Mouse (Mus musculus) kidney, embryonic 16.5 days (tissue): ENCODE measurements around the gene Gm13285. TPM values are rescaled to one million over a fixed set of nuclear protein-coding genes. Genes with fewer than 3 reads are reported as not detected.
"Not testable (repeated sequence)": the region's sequence is repeated elsewhere in the genome, so short reads cannot be mapped to it uniquely, and the experiment has no call there.

Experiments used
- ATAC-seq: fragments of 200-750 bp; cut with Nextera tagmentation; 2 replicates; pipeline ENCODE4 v1.8.0; 2017; ENCODE audit warnings: moderate TSS enrichment; ENCODE audit not compliant: low FRiP score, low TSS enrichment
- H3K27ac ChIP-seq: fragments of 300-500 bp; sonication (generic); 2 replicates; pipeline ENCODE4 v1.5.1; 2014; ENCODE audit warnings: low read length
- H3K27me3 ChIP-seq: fragments of 300-500 bp; sonication (generic); 2 replicates; pipeline ENCODE4 v1.6.1; 2014; ENCODE audit warnings: low read length, control low read depth, mixed read lengths; ENCODE audit not compliant: insufficient read depth
- H3K36me3 ChIP-seq: fragments of 300-500 bp; sonication (generic); 2 replicates; pipeline ENCODE4 v1.6.1; 2014; ENCODE audit warnings: low read length, control low read depth, mixed read lengths; ENCODE audit not compliant: insufficient read depth
- H3K4me1 ChIP-seq: fragments of 300-500 bp; sonication (generic); 2 replicates; pipeline ENCODE4 v1.6.1; 2014; ENCODE audit warnings: low read length, control low read depth, mixed read lengths; ENCODE audit not compliant: insufficient read depth
- H3K4me2 ChIP-seq: fragments of 300-500 bp; sonication (generic); replicated peaks from 2 replicates; pipeline ENCODE4 v1.6.1; 2014; ENCODE audit warnings: low read depth, low read length
- H3K4me3 ChIP-seq: fragments of 300-500 bp; sonication (generic); 2 replicates; pipeline ENCODE4 v1.5.1; 2014; ENCODE audit warnings: mild to moderate bottlenecking, low read length
- H3K9ac ChIP-seq: fragments of 300-500 bp; sonication (generic); replicated peaks from 2 replicates; pipeline ENCODE4 v1.6.1; 2014; ENCODE audit warnings: low read length
- H3K9me3 ChIP-seq: fragments of 300-500 bp; sonication (generic); 2 replicates; pipeline ENCODE4 v1.6.1; 2016; ENCODE audit warnings: low read length, control low read depth
- WGBS: fragments of 180-500 bp; shearing (Covaris S2); extraction: QIAGEN DNeasy Blood & Tissue Kit; methylation state at CpG from one replicate; pipeline ENCODE4 v1.1.7; 2014; 5-methylcytosine and 5-hydroxymethylcytosine counted together
- polyA plus RNA-seq: library from polyadenylated mRNA; unstranded; fragments of >200 nt; fragmentation: Nextera tagmentation; extraction: Ambion mirVana; gene quantifications from 2 replicates; pipeline ENCODE4 v1.2.1, GENCODE M21; 2015

The Gm13285 gene
- polyA plus RNA-seq, 1 experiment from 2014 or later: 1.8 TPM

DNA sequence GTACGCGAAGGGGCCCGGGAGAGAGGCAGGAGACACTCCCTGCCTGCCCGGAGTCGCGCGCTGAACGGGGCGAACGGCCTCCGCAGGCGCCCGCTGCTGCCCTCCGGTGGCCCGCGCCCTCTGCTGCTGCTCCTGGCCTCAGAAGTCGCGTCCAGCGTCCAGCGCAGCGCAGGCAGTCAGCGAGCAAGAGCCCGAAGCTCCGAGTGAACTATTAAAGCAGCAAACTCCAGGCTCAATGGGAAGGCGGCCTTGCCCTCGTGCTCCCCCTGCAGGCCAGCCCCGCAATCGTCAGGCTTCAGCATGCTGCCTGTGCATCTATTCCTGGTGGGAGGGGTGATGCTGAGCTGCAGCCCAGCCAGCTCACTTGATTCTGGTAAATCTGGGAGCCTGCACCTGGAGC lies 8.2 kb upstream of the Gm13285 start, which contains the start of gene Gm13278:
Gene Gm13278, plus strand, starts transcription at position 301 of the 400 bp plus-strand sequence.
- not testable (repeated sequence) for ATAC-seq, H3K27me3 ChIP-seq, H3K4me3 ChIP-seq, H3K36me3 ChIP-seq, H3K4me1 ChIP-seq, H3K4me2 ChIP-seq, H3K9ac ChIP-seq, H3K9me3 ChIP-seq, H3K27ac ChIP-seq
- no CpG with 5 or more reads among the region's 28 CpGs for WGBS

DNA sequence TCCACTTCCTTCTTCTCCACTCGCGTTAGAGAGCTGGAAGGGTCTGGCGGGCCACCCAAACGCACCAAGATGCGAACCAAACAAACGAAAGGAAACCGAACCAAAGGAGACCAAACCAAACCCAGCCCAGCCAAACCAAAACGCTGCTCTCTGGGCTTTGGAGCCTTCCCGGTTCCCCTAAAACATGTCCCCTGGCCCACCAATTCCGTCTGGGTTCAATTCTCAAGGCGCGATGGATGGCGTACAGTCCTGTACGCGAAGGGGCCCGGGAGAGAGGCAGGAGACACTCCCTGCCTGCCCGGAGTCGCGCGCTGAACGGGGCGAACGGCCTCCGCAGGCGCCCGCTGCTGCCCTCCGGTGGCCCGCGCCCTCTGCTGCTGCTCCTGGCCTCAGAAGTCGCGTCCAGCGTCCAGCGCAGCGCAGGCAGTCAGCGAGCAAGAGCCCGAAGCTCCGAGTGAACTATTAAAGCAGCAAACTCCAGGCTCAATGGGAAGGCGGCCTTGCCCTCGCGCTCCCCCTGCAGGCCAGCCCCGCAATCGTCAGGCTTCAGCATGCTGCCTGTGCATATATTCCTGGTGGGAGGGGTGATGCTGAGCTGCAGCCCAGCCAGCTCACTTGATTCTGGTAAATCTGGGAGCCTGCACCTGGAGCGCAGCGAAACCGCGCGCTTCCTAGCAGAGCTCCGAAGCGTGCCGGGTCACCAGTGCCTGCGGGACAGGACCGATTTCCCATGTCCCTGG lies 5.4 kb upstream of the Gm13285 start, which contains the start of gene Gm13275:
Gene Gm13275, plus strand, starts transcription at position 552 of the 740 bp plus-strand sequence.
- not testable (repeated sequence) for ATAC-seq, H3K9ac ChIP-seq, H3K9me3 ChIP-seq, H3K36me3 ChIP-seq, H3K4me1 ChIP-seq, H3K4me2 ChIP-seq, H3K27ac ChIP-seq, H3K27me3 ChIP-seq, H3K4me3 ChIP-seq
- 0% methylated on average over 10 of the region's 52 CpGs for WGBS

DNA sequence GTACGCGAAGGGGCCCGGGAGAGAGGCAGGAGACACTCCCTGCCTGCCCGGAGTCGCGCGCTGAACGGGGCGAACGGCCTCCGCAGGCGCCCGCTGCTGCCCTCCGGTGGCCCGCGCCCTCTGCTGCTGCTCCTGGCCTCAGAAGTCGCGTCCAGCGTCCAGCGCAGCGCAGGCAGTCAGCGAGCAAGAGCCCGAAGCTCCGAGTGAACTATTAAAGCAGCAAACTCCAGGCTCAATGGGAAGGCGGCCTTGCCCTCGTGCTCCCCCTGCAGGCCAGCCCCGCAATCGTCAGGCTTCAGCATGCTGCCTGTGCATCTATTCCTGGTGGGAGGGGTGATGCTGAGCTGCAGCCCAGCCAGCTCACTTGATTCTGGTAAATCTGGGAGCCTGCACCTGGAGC lies 2.4 kb upstream of the Gm13285 start, which contains the start of gene Gm13279:
Gene Gm13279, plus strand, starts transcription at position 301 of the 400 bp plus-strand sequence.
- H3K4me1 ChIP-seq, H3K4me3 ChIP-seq, H3K9me3 ChIP-seq, H3K9ac ChIP-seq, H3K4me2 ChIP-seq, H3K36me3 ChIP-seq, H3K27me3 ChIP-seq, ATAC-seq, H3K27ac ChIP-seq: not testable (repeated sequence)
- no CpG with 5 or more reads among the region's 28 CpGs for WGBS

DNA sequence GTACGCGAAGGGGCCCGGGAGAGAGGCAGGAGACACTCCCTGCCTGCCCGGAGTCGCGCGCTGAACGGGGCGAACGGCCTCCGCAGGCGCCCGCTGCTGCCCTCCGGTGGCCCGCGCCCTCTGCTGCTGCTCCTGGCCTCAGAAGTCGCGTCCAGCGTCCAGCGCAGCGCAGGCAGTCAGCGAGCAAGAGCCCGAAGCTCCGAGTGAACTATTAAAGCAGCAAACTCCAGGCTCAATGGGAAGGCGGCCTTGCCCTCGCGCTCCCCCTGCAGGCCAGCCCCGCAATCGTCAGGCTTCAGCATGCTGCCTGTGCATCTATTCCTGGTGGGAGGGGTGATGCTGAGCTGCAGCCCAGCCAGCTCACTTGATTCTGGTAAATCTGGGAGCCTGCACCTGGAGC lies 3.5 kb downstream of the Gm13285 start, which contains the start of gene Gm13287:
Gene Gm13287, plus strand, starts transcription at position 301 of the 400 bp plus-strand sequence.
- WGBS: no CpG with 5 or more reads among the region's 29 CpGs
- not testable (repeated sequence) for ATAC-seq, H3K4me3 ChIP-seq, H3K36me3 ChIP-seq, H3K4me1 ChIP-seq, H3K27me3 ChIP-seq, H3K4me2 ChIP-seq, H3K27ac ChIP-seq, H3K9ac ChIP-seq, H3K9me3 ChIP-seq

DNA sequence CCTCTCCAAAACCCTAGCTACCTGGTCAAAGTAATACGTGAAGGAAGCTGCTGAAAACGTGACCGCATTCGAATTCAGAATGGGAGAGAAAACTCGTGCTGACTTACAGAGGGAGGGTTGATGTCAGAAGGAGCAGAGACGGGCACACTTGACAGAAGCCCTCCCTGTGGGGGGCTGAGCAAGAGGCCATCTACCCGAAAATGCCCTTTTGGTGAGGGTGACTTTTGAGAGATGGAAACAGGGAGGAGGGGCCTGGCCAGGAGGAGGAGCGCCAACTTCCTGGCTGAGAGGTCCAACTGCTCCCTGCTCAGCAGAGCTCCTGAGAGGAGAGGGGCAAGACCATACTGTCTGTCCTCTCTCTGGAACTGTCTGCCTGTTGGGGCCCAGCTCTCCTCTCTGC lies 5.8 kb downstream of the Gm13285 start, which contains the start of gene Gm13288:
Gene Gm13288, plus strand, starts transcription at position 301 of the 400 bp plus-strand sequence.
- H3K4me1 ChIP-seq, H3K9me3 ChIP-seq, H3K27me3 ChIP-seq, H3K9ac ChIP-seq, H3K27ac ChIP-seq, H3K4me2 ChIP-seq, H3K36me3 ChIP-seq, ATAC-seq: not testable (repeated sequence)
- WGBS: no CpG with 5 or more reads among the region's 8 CpGs
- 0 out of 2 replicates have a peak within 1 kb of the TSS, but pooled peaks have one; percentile 21 for H3K4me3 ChIP-seq

DNA sequence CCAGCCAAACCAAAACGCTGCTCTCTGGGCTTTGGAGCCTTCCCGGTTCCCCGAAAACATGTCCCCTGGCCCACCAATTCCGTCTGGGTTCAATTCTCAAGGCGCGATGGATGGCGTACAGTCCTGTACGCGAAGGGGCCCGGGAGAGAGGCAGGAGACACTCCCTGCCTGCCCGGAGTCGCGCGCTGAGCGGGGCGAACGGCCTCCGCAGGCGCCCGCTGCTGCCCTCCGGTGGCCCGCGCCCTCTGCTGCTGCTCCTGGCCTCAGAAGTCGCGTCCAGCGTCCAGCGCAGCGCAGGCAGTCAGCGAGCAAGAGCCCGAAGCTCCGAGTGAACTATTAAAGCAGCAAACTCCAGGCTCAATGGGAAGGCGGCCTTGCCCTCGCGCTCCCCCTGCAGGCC lies 6.3 kb downstream of the Gm13285 start:
- not testable (repeated sequence) for H3K27ac ChIP-seq, H3K9ac ChIP-seq, H3K4me1 ChIP-seq, H3K9me3 ChIP-seq, H3K36me3 ChIP-seq, H3K27me3 ChIP-seq, ATAC-seq, H3K4me2 ChIP-seq
- 0% methylated on average over 8 of the region's 34 CpGs for WGBS
- 0 out of 2 replicates have a peak overlapping the region, but pooled peaks have one; percentile 21 for H3K4me3 ChIP-seq

DNA sequence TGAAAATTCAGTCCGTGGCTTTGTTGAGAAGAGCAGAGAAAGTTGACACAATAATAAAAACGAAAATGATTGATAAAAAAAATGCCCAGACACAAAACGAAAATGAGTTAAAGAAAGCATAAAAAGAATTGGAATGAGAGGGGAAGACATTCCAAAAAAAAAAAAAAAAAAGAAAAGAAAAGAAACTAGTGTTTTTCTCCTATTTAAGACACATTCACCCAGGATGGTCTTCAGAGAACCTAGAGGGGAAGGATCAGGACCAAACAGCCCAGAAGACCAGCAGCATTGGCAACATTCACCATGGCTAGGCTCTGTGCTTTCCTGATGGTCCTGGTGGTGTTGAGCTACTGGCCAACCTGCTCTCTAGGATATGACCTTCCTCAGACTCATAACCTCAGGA lies 16.5 kb downstream of the Gm13285 start, which contains the start of gene Ifna7:
Gene Ifna7, plus strand, starts transcription at position 301 of the 400 bp plus-strand sequence.
- Histone ChIP-seq H3K9ac (no peak within 1 kb of the TSS), H3K4me3 (no peak within 1 kb of the TSS), H3K4me1 (no peaks in the 10 kb centered on the region), H3K36me3 (no peaks in the 10 kb centered on the region), H3K27me3 (no peaks in the 10 kb centered on the region), H3K27ac (no peak within 1 kb of the TSS), H3K4me2 (no peak within 1 kb of the TSS), H3K9me3 (no peaks in the 10 kb centered on the region)
- ATAC-seq: no peak
- WGBS: 55% methylated on average over 3 of the region's 3 CpGs

DNA sequence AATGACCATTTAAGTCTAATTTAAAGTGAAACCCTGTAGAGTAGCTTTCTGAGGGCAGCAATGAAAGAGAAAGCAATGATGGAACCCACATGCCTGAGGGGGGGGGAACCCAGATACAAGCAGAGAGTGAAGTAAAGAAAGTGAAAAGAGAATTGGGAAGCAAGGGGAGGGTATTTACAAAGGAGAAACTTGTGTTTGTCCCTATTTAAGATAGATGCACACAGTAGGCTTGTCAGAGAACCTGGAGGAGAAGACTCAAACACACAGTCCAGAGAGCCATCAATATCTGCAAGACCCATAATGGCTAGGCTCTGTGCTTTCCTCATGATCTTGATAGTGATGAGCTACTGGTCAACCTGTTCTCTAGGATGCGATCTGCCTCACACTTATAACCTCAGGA lies 20.2 kb downstream of the Gm13285 start, which contains the start of gene Ifna11:
Gene Ifna11, plus strand, starts transcription at position 301 of the 400 bp plus-strand sequence.
- Histone ChIP-seq H3K4me2 (no peak within 1 kb of the TSS), H3K27ac (no peak within 1 kb of the TSS), H3K4me1 (no peaks in the 10 kb centered on the region), H3K36me3 (no peaks in the 10 kb centered on the region), H3K4me3 (no peak within 1 kb of the TSS), H3K27me3 (no peaks in the 10 kb centered on the region), H3K9me3 (no peaks in the 10 kb centered on the region), H3K9ac (no peak within 1 kb of the TSS)
- 75% methylated on average over 1 of the region's 1 CpGs for WGBS
- ATAC-seq: no peak

DNA sequence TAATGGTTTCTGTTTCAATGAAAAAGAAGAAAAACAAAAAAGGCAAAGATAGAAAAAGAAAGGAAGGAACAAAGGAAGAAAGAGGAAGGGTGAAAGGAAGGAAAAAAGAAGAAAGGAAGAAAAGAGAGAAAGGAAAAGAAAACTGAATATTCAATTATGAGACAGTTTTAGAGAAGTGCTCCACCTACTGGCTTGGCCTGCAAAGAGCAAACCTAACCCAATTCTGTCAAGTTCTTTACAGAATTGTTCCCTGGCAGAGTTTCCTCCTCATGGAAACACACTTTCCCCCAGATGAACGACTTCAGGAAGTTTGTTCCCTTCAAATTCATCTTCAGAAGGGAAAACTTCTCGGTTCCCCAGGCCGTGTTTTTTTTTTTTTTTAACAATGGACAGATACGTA lies 23.5 kb downstream of the Gm13285 start:
- Histone ChIP-seq H3K4me3 (no peak overlapping the region), H3K4me2 (no peak overlapping the region), H3K27ac (no peak overlapping the region), H3K27me3 (no peaks in the 10 kb centered on the region), H3K9ac (no peak overlapping the region), H3K4me1 (no peaks in the 10 kb centered on the region), H3K36me3 (no peaks in the 10 kb centered on the region), H3K9me3 (no peaks in the 10 kb centered on the region)
- no peak for ATAC-seq
- 22% methylated on average over 4 of the region's 4 CpGs for WGBS

DNA sequence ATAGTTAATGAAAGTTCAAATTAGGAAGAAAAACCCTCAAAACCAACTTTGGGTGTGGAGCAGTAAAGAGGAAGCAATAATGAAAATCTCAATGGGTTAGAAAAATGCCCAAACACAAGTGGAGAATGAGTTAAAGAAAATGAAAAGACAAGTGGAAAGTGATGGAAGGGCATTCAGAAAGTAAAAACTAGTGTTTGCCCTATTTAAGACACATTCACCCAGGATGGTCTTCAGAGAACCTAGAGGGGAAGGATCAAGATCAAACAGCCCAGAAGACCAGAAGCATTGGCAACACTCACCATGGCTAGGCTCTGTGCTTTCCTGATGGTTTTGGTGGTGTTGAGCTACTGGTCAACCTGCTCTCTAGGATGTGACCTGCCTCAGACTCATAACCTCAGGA lies 27.7 kb downstream of the Gm13285 start, which contains the start of gene Ifna6:
Gene Ifna6, plus strand, starts transcription at position 301 of the 400 bp plus-strand sequence.
- not testable (repeated sequence) for H3K27ac ChIP-seq, H3K27me3 ChIP-seq, H3K4me3 ChIP-seq, ATAC-seq, H3K4me2 ChIP-seq, H3K9ac ChIP-seq, H3K4me1 ChIP-seq, H3K36me3 ChIP-seq, H3K9me3 ChIP-seq
